Mouse (Mus musculus) liver, adult 2 months (tissue): ENCODE measurements around the gene Tecta.

Experiments used
- CTCF ChIP-seq: fragments of 200-500 bp; IDR thresholded peaks from 2 replicates; pipeline ENCODE4 v1.5.1; 2011; ENCODE audit warnings: low read depth, low read length, control low read depth
- POLR2A ChIP-seq: fragments of 200-500 bp; IDR thresholded peaks from 2 replicates; pipeline ENCODE4 v1.6.1; 2011; ENCODE audit warnings: low read length, control low read depth; ENCODE audit not compliant: insufficient read depth; ENCODE audit errors: extremely low read depth

DNA sequence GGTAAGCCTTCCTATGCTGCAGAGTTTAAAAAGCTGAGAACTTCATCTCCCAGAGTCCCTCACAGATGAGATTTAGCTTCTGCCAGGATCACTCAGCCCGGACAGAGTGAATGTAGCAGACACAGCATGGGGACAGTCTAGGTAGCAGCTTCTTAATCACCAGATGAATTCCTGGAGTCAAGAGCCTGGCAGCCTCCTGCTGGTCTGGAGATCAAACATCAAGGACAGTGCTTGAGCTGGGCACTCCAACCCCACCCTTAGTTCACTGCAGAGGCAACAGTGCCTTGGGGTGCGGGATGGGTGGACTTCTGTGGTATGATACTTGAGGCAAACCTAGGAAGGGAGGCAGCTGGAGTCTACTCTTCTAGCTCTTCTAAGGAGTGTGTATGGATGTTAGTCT lies 20.0 kb upstream of the Tecta start:
- no peak for TF ChIP-seq POLR2A
- no peak for TF ChIP-seq CTCF
